Mouse (Mus musculus) midbrain, embryonic 16.5 days (tissue): ENCODE measurements around the gene Wdr12. TPM values are rescaled to one million over a fixed set of nuclear protein-coding genes. Genes with fewer than 3 reads are reported as not detected.

Experiments used
- ATAC-seq: fragments of 200-750 bp; cut with Nextera tagmentation; 2 replicates; pipeline ENCODE4 v1.8.0; 2017; ENCODE audit warnings: moderate TSS enrichment
- H3K27ac ChIP-seq: fragments of 300-500 bp; sonication (generic); 2 replicates; pipeline ENCODE4 v1.5.1; 2014; ENCODE audit warnings: mild to moderate bottlenecking, low read length, mixed read lengths
- H3K27me3 ChIP-seq: fragments of 300-500 bp; sonication (generic); 2 replicates; pipeline ENCODE4 v1.6.1; 2014; ENCODE audit warnings: low read depth, low read length, mixed read lengths; ENCODE audit not compliant: control insufficient read depth, insufficient read depth
- H3K36me3 ChIP-seq: fragments of 300-500 bp; sonication (generic); 2 replicates; pipeline ENCODE4 v1.6.1; 2014; ENCODE audit warnings: mild to moderate bottlenecking, low read length, moderate library complexity, mixed read lengths; ENCODE audit not compliant: control insufficient read depth, insufficient read depth
- H3K4me1 ChIP-seq: fragments of 300-500 bp; sonication (generic); 2 replicates; pipeline ENCODE4 v1.6.1; 2014; ENCODE audit warnings: mild to moderate bottlenecking, low read length, mixed read lengths; ENCODE audit not compliant: control insufficient read depth, insufficient read depth
- H3K4me2 ChIP-seq: fragments of 300-500 bp; sonication (generic); 2 replicates; pipeline ENCODE4 v1.6.1; 2014; ENCODE audit warnings: mild to moderate bottlenecking, low read length, mixed read lengths
- H3K4me3 ChIP-seq: fragments of 300-500 bp; sonication (generic); 2 replicates; pipeline ENCODE4 v1.5.1; 2014; ENCODE audit warnings: low read depth, mild to moderate bottlenecking, low read length, moderate library complexity, mixed read lengths
- H3K9ac ChIP-seq: fragments of 300-500 bp; sonication (generic); 2 replicates; pipeline ENCODE4 v1.6.1; 2014; ENCODE audit warnings: low read depth, low read length, mixed read lengths
- H3K9me3 ChIP-seq: fragments of 300-500 bp; sonication (generic); replicated peaks from 2 replicates; pipeline ENCODE4 v1.6.1; 2014; ENCODE audit warnings: mild to moderate bottlenecking, low read length, mixed read lengths; ENCODE audit not compliant: control insufficient read depth, poor library complexity, severe bottlenecking
- WGBS: fragments of 180-500 bp; shearing (Covaris S2); extraction: QIAGEN DNeasy Blood & Tissue Kit; methylation state at CpG from one replicate; pipeline ENCODE4 v1.1.7; 2014; 5-methylcytosine and 5-hydroxymethylcytosine counted together
- polyA plus RNA-seq: library from polyadenylated mRNA; unstranded; fragments of >200 nt; fragmentation: Nextera tagmentation; extraction: Ambion mirVana; gene quantifications from 2 replicates; pipeline ENCODE4 v1.2.1, GENCODE M21; 2015

Wdr12 gene
- polyA plus RNA-seq, 1 experiment from 2014 or later = 51.0 TPM

GRCm38 (mm10) chr1:60035044-60035443 lies 63.4 kb downstream of the Wdr12 start:
- Histone ChIP-seq H3K27me3 (no peaks in the 10 kb centered on the region), H3K9ac (no peak overlapping the region), H3K4me1 (no peaks in the 10 kb centered on the region), H3K4me3 (no peak overlapping the region), H3K9me3 (no peaks in the 10 kb centered on the region), H3K36me3 (no peaks in the 10 kb centered on the region), H3K4me2 (no peak overlapping the region), H3K27ac (no peak overlapping the region)
- no peak for ATAC-seq
- 91% methylated on average over 2 of the region's 2 CpGs for WGBS

Other genes starting within 250 kb of the Wdr12 start
- gene Fam117b, start 185.6 kb downstream of the Wdr12 start, polyA plus RNA-seq = 45.2 and 45.3 TPM in 2 replicates
- 51.8 and 53.7 TPM in 2 replicates for gene Ica1l, start 55.5 kb downstream of the Wdr12 start, polyA plus RNA-seq
- 9.1 and 11.1 TPM in 2 replicates for gene Carf, start 398 bp downstream of the Wdr12 start, polyA plus RNA-seq
- gene Nbeal1, start 82.0 kb upstream of the Wdr12 start, polyA plus RNA-seq = 7.8 and 9.8 TPM in 2 replicates
- gene Cyp20a1, start 244.7 kb upstream of the Wdr12 start, polyA plus RNA-seq = 7.3 and 10.5 TPM in 2 replicates